Mouse (Mus musculus) liver, embryonic 14.5 days (tissue): ENCODE measurements at regions not wholly inside any gene's neighbourhood (a gene's known extent, or its start where the extent isn't known, plus 50 kb on each side); places are given as distances from the start of the nearest gene placed in this dataset.

Experiments used
- ATAC-seq: fragments of 200-750 bp; cut with Nextera tagmentation; 2 replicates; pipeline ENCODE4 v1.8.0; 2017; ENCODE audit warnings: moderate number of reproducible peaks, mild to moderate bottlenecking, moderate library complexity; ENCODE audit not compliant: insufficient read depth
- DNase-seq, 3 experiments: peaks; one replicate each; pipeline ENCODE4 v3.0.0-alpha.2; 2012 to 2013; ENCODE audit warnings: low read depth in 3 of 3, low spot score in 3 of 3
- H3K27ac ChIP-seq: fragments of 300-500 bp; sonication (generic); 2 replicates; pipeline ENCODE4 v1.5.1; 2014; ENCODE audit warnings: moderate library complexity, mild to moderate bottlenecking, control low read depth, inconsistent platforms
- H3K27me3 ChIP-seq: fragments of 300-500 bp; sonication (generic); 2 replicates; pipeline ENCODE4 v1.6.1; 2014; ENCODE audit warnings: mild to moderate bottlenecking, low read length, moderate library complexity; ENCODE audit not compliant: control insufficient read depth, insufficient read depth
- H3K36me3 ChIP-seq: fragments of 300-500 bp; sonication (generic); replicated peaks from 2 replicates; pipeline ENCODE4 v1.6.1; 2014; ENCODE audit warnings: low read depth; ENCODE audit not compliant: control insufficient read depth, insufficient read depth
- H3K4me1 ChIP-seq, 2 experiments: fragments of 200-500 bp in 1 of 2; fragments of 300-500 bp in 1 of 2; sonication (generic) in 1 of 2; replicated peaks; 2 replicates each; pipeline ENCODE4 v1.6.1; 2012 to 2014; ENCODE audit warnings: antibody characterized with exemption in 1 of 2, inconsistent platforms in 1 of 2, low read length in 1 of 2; ENCODE audit not compliant: control insufficient read depth in 2 of 2, insufficient read depth in 2 of 2
- H3K4me2 ChIP-seq: fragments of 300-500 bp; sonication (generic); 2 replicates; pipeline ENCODE4 v1.6.1; 2014; ENCODE audit warnings: low read depth, mild to moderate bottlenecking, control low read depth, moderate library complexity
- H3K4me3 ChIP-seq, 2 experiments: fragments of 200-500 bp in 1 of 2; fragments of 300-500 bp in 1 of 2; sonication (generic) in 1 of 2; 2 replicates each; pipeline ENCODE4 v1.5.1; 2012 to 2014; ENCODE audit warnings: low read depth in 2 of 2, low read length in 2 of 2, mild to moderate bottlenecking in 2 of 2, control low read depth in 1 of 2, inconsistent platforms in 1 of 2, moderate library complexity in 1 of 2; ENCODE audit not compliant: insufficient read depth in 1 of 2
- H3K9ac ChIP-seq: fragments of 300-500 bp; sonication (generic); replicated peaks from 2 replicates; pipeline ENCODE4 v1.6.1; 2014; ENCODE audit warnings: mild to moderate bottlenecking, control low read depth, moderate library complexity
- H3K9me3 ChIP-seq: fragments of 300-500 bp; sonication (generic); 2 replicates; pipeline ENCODE4 v1.6.1; 2016; ENCODE audit warnings: low read length, mixed read lengths; ENCODE audit not compliant: control insufficient read depth
- CTCF ChIP-seq: IDR thresholded peaks from 2 replicates; pipeline ENCODE4 v1.5.1; 2016; ENCODE audit warnings: antibody characterized with exemption, low read depth, control low read depth
- EP300 ChIP-seq: IDR thresholded peaks from 2 replicates; pipeline ENCODE4 v1.6.1; 2016; ENCODE audit warnings: antibody characterized with exemption, low read depth
- WGBS: fragments of 180-500 bp; shearing (Covaris S2); extraction: QIAGEN DNeasy Blood & Tissue Kit; methylation state at CpG from one replicate; pipeline ENCODE4 v1.1.7; 2014; ENCODE audit not compliant: insufficient replicate concordance; 5-methylcytosine and 5-hydroxymethylcytosine counted together

GRCm38 (mm10) chr6:5566582-5566981 is 70.5 kb upstream of the Pdk4 start:
- DNase-seq (no peak), ATAC-seq (no peak)
- no peak for TF ChIP-seq CTCF
- TF ChIP-seq EP300 = no peak

GRCm38 (mm10) chr6:5565049-5565448 is 68.9 kb upstream of the Pdk4 start:
- no peak overlapping the region for H3K9ac ChIP-seq

More at GRCm38 (mm10) chr6:5566582-5566981, 70.5 kb upstream of the Pdk4 start:
- Histone ChIP-seq H3K27me3 (no peaks in the 10 kb centered on the region), H3K27ac (no peak overlapping the region), H3K4me1 (0 out of 4 replicates have a peak, but pooled peaks cover 0 to 2% of the 10 kb centered on the region in 2 experiments), H3K9ac (no peak overlapping the region), H3K4me2 (no peak overlapping the region), H3K36me3 (no peaks in the 10 kb centered on the region), H3K4me3 (no peak overlapping the region), H3K9me3 (no peaks in the 10 kb centered on the region)
- WGBS = 58% methylated on average over 5 of the region's 5 CpGs

DNA sequence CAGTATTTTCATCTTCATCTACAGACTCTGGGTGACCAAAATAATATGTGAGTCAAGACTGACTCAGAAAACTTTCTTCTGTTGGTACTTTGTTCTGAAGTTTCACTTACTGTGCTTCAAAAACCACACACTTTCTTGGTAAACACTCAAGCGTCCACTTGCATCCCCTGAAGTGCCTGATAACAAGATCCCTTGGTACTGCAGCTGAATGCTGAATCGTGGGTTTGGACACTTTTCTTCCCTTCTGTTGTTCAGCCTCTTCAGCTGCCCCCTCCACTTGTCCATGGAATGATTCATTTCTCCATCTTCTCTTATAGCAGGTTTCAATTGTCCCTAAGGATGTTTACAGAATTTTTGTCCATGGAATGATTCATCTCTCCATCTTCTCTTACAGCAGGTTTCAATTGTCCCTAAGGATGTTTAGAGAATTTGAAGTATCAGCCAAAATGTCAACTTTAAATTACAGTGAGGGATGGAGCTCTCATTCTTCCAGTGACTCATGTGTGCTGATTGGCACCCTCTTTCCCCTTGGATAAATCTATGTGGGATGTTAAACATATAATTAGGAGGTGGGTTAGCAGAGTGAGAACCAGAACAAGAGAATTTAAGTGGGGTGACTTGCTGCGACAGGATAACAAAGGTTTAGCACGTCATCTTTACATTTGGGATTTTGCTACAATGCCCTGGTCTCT is 57.7 kb upstream of the Pdk4 start:
- H3K4me3 ChIP-seq = no peak overlapping the region
- H3K9ac ChIP-seq = no peak overlapping the region
- no peak overlapping the region for H3K27ac ChIP-seq
- H3K4me2 ChIP-seq = no peak overlapping the region
- no peaks in the 10 kb centered on the region for H3K4me1 ChIP-seq
- WGBS = 42% methylated on average over 4 of the region's 4 CpGs
- DNase-seq (no peak), ATAC-seq (no peak)
- H3K27me3 ChIP-seq = no peaks in the 10 kb centered on the region
- TF ChIP-seq EP300 = no peak
- no peak for TF ChIP-seq CTCF
- no peaks in the 10 kb centered on the region for H3K36me3 ChIP-seq
- no peaks in the 10 kb centered on the region for H3K9me3 ChIP-seq

More at GRCm38 (mm10) chr6:5565049-5565448, 68.9 kb upstream of the Pdk4 start:
- Histone ChIP-seq H3K27ac (no peak overlapping the region), H3K27me3 (no peaks in the 10 kb centered on the region), H3K4me2 (no peak overlapping the region), H3K4me1 (0 out of 4 replicates have a peak, but pooled peaks cover 0 to 2% of the 10 kb centered on the region in 2 experiments), H3K36me3 (no peaks in the 10 kb centered on the region), H3K9me3 (no peaks in the 10 kb centered on the region), H3K4me3 (no peak overlapping the region)
- 57% methylated on average over 2 of the region's 2 CpGs for WGBS
- TF ChIP-seq EP300 (no peak), CTCF (no peak)
- ATAC-seq (no peak), DNase-seq (no peak)

GRCm38 (mm10) chr6:5550067-5550466 is 54.0 kb upstream of the Pdk4 start:
- ATAC-seq (no peak), DNase-seq (no peak)
- 43% methylated on average over 1 of the region's 1 CpGs for WGBS
- Histone ChIP-seq H3K4me3 (no peak overlapping the region), H3K27me3 (no peaks in the 10 kb centered on the region), H3K4me1 (no peaks in the 10 kb centered on the region), H3K27ac (no peak overlapping the region), H3K4me2 (no peak overlapping the region), H3K36me3 (no peaks in the 10 kb centered on the region), H3K9ac (no peak overlapping the region), H3K9me3 (no peaks in the 10 kb centered on the region)
- TF ChIP-seq EP300 = no peak
- no peak for TF ChIP-seq CTCF
